Mouse (Mus musculus) liver, embryonic 12.5 days (tissue): ENCODE measurements around the gene Stim1. TPM values are rescaled to one million over a fixed set of nuclear protein-coding genes. Genes with fewer than 3 reads are reported as not detected.

Source experiments
- ATAC-seq: fragments of 200-750 bp; cut with Nextera tagmentation; 2 replicates; pipeline ENCODE4 v1.8.0; 2017; ENCODE audit warnings: moderate number of reproducible peaks, mild to moderate bottlenecking, moderate library complexity
- H3K27ac ChIP-seq: fragments of 300-500 bp; sonication (generic); 2 replicates; pipeline ENCODE4 v1.5.1; 2016; ENCODE audit warnings: mild to moderate bottlenecking
- H3K27me3 ChIP-seq: fragments of 300-500 bp; sonication (generic); replicated peaks from 2 replicates; pipeline ENCODE4 v1.6.1; 2016; ENCODE audit warnings: mild to moderate bottlenecking, moderate library complexity
- H3K36me3 ChIP-seq: fragments of 300-500 bp; sonication (generic); 2 replicates; pipeline ENCODE4 v1.6.1; 2016; ENCODE audit warnings: mild to moderate bottlenecking, moderate library complexity
- H3K4me1 ChIP-seq: fragments of 300-500 bp; sonication (generic); 2 replicates; pipeline ENCODE4 v1.6.1; 2016
- H3K4me2 ChIP-seq: fragments of 300-500 bp; sonication (generic); 2 replicates; pipeline ENCODE4 v1.6.1; 2016; ENCODE audit warnings: mild to moderate bottlenecking, moderate library complexity
- H3K4me3 ChIP-seq: fragments of 300-500 bp; sonication (generic); 2 replicates; pipeline ENCODE4 v1.5.1; 2016; ENCODE audit warnings: mild to moderate bottlenecking, moderate library complexity
- H3K9ac ChIP-seq: fragments of 300-500 bp; sonication (generic); 2 replicates; pipeline ENCODE4 v1.6.1; 2016; ENCODE audit warnings: mild to moderate bottlenecking, moderate library complexity
- H3K9me3 ChIP-seq: fragments of 300-500 bp; sonication (generic); replicated peaks from 2 replicates; pipeline ENCODE4 v1.6.1; 2016; ENCODE audit warnings: mild to moderate bottlenecking, moderate library complexity
- WGBS: fragments of 180-500 bp; shearing (Covaris S2); methylation state at CpG from one replicate; pipeline ENCODE4 v1.1.7; 2016; ENCODE audit not compliant: insufficient replicate concordance; 5-methylcytosine and 5-hydroxymethylcytosine counted together
- polyA plus RNA-seq: library from polyadenylated mRNA; unstranded; fragments of >200 nt; fragmentation: Nextera tagmentation; extraction: Ambion mirVana; gene quantifications from 2 replicates; pipeline ENCODE4 v1.2.1, GENCODE M21; 2016

The Stim1 gene
- 19.5 and 19.9 TPM in 2 replicates for polyA plus RNA-seq

GRCm38 (mm10) chr7:102267601-102268394 lies at the start of gene Stim1:
Gene Stim1 (plus strand): TSS chr7:102267806.
- H3K36me3 ChIP-seq, result no peaks in the 10 kb centered on the region
- H3K9me3 ChIP-seq, result no peaks in the 10 kb centered on the region
- H3K9ac ChIP-seq, result peak within 1 kb of the TSS; percentile 87
- H3K27me3 ChIP-seq, result no peaks in the 10 kb centered on the region
- peak within 1 kb of the TSS; percentile 93 for H3K27ac ChIP-seq
- peak within 1 kb of the TSS; percentile 93 for H3K4me2 ChIP-seq
- WGBS, result under 1% methylated on average over 45 of the region's 73 CpGs
- H3K4me1 ChIP-seq, result peaks cover 65% of the 10 kb centered on the region
- ATAC-seq, result peak; percentile 92
- H3K4me3 ChIP-seq, result peak within 1 kb of the TSS; percentile 82

GRCm38 (mm10) chr7:102221899-102222298 lies 45.7 kb upstream of the Stim1 start:
- no peak for ATAC-seq
- H3K9ac ChIP-seq, result no peak overlapping the region
- H3K4me3 ChIP-seq, result peak overlapping the region; percentile 69
- H3K27ac ChIP-seq, result no peak overlapping the region
- H3K4me2 ChIP-seq, result peak overlapping the region; percentile 93
- H3K36me3 ChIP-seq, result 0 out of 2 replicates have a peak, but pooled peaks cover 4% of the 10 kb centered on the region
- peaks cover 28% of the 10 kb centered on the region for H3K4me1 ChIP-seq
- H3K27me3 ChIP-seq, result no peaks in the 10 kb centered on the region
- no peaks in the 10 kb centered on the region for H3K9me3 ChIP-seq
- 37% methylated on average over 1 of the region's 1 CpGs for WGBS

GRCm38 (mm10) chr7:102222336-102222735 lies 45.3 kb upstream of the Stim1 start:
- peak; percentile 49; the same call in 1 of the 2 replicates for ATAC-seq
- 0 out of 2 replicates have a peak, but pooled peaks cover 4% of the 10 kb centered on the region for H3K36me3 ChIP-seq
- H3K27me3 ChIP-seq, result no peaks in the 10 kb centered on the region
- peak overlapping the region; percentile 93 for H3K4me2 ChIP-seq
- H3K9ac ChIP-seq, result peak overlapping the region; percentile 72
- peak overlapping the region; percentile 53; the same call in 1 of the 2 replicates for H3K27ac ChIP-seq
- under 1% methylated on average over 10 of the region's 13 CpGs for WGBS
- H3K9me3 ChIP-seq, result no peaks in the 10 kb centered on the region
- H3K4me1 ChIP-seq, result peaks cover 28% of the 10 kb centered on the region
- peak overlapping the region; percentile 69 for H3K4me3 ChIP-seq

GRCm38 (mm10) chr7:102222830-102223556 lies 44.6 kb upstream of the Stim1 start:
- peak overlapping the region; percentile 72 for H3K9ac ChIP-seq
- peak overlapping the region; percentile 53 for H3K27ac ChIP-seq
- H3K36me3 ChIP-seq, result peaks cover 4% of the 10 kb centered on the region; the same call in 1 of the 2 replicates
- no peaks in the 10 kb centered on the region for H3K27me3 ChIP-seq
- WGBS, result 3% methylated on average over 31 of the region's 31 CpGs
- H3K4me2 ChIP-seq, result peak overlapping the region; percentile 93
- no peaks in the 10 kb centered on the region for H3K9me3 ChIP-seq
- peak overlapping the region; percentile 69 for H3K4me3 ChIP-seq
- peaks cover 28% of the 10 kb centered on the region for H3K4me1 ChIP-seq
- ATAC-seq, result peak; percentile 78

GRCm38 (mm10) chr7:102223883-102224738 lies 43.5 kb upstream of the Stim1 start:
- no peak overlapping the region for H3K4me3 ChIP-seq
- peaks cover 11% of the 10 kb centered on the region for H3K36me3 ChIP-seq
- H3K27ac ChIP-seq, result no peak overlapping the region
- 0 out of 2 replicates have a peak overlapping the region, but pooled peaks have one; percentile 93 for H3K4me2 ChIP-seq
- H3K27me3 ChIP-seq, result no peaks in the 10 kb centered on the region
- H3K4me1 ChIP-seq, result peaks cover 28% of the 10 kb centered on the region
- H3K9ac ChIP-seq, result no peak overlapping the region
- 70% methylated on average over 5 of the region's 5 CpGs for WGBS
- ATAC-seq, result no peak
- H3K9me3 ChIP-seq, result no peaks in the 10 kb centered on the region

GRCm38 (mm10) chr7:102226051-102226450 lies 41.6 kb upstream of the Stim1 start:
- no peak overlapping the region for H3K27ac ChIP-seq
- no peaks in the 10 kb centered on the region for H3K27me3 ChIP-seq
- H3K4me2 ChIP-seq, result no peak overlapping the region
- no peak overlapping the region for H3K4me3 ChIP-seq
- no peaks in the 10 kb centered on the region for H3K9me3 ChIP-seq
- ATAC-seq, result no peak
- no peak overlapping the region for H3K9ac ChIP-seq
- H3K4me1 ChIP-seq, result peaks cover 28% of the 10 kb centered on the region
- peaks cover 15% of the 10 kb centered on the region for H3K36me3 ChIP-seq
- WGBS, result 80% methylated on average over 6 of the region's 6 CpGs

GRCm38 (mm10) chr7:102228049-102228670 lies 39.4 kb upstream of the Stim1 start:
- no peak for ATAC-seq
- Histone ChIP-seq H3K27ac (no peak overlapping the region), H3K4me3 (no peak overlapping the region), H3K4me1 (peaks cover 19% of the 10 kb centered on the region), H3K27me3 (no peaks in the 10 kb centered on the region), H3K9me3 (no peaks in the 10 kb centered on the region), H3K9ac (no peak overlapping the region; the same call in 1 of the 2 replicates), H3K4me2 (no peak overlapping the region), H3K36me3 (peaks cover 15% of the 10 kb centered on the region)
- WGBS, result 79% methylated on average over 4 of the region's 4 CpGs

GRCm38 (mm10) chr7:102229814-102230213 lies 37.8 kb upstream of the Stim1 start:
- Histone ChIP-seq H3K4me3 (no peak overlapping the region), H3K4me1 (peaks cover 10% of the 10 kb centered on the region), H3K4me2 (no peak overlapping the region), H3K27ac (no peak overlapping the region), H3K9ac (no peak overlapping the region), H3K9me3 (no peaks in the 10 kb centered on the region), H3K27me3 (no peaks in the 10 kb centered on the region), H3K36me3 (peaks cover 15% of the 10 kb centered on the region)
- no peak for ATAC-seq
- 77% methylated on average over 6 of the region's 6 CpGs for WGBS

GRCm38 (mm10) chr7:102233059-102233458 lies 34.5 kb upstream of the Stim1 start:
- H3K9ac ChIP-seq, result no peak overlapping the region
- no peak for ATAC-seq

GRCm38 (mm10) chr7:102238686-102239286 lies 28.8 kb upstream of the Stim1 start:
- Histone ChIP-seq H3K9me3 (no peaks in the 10 kb centered on the region), H3K9ac (no peak overlapping the region), H3K27me3 (no peaks in the 10 kb centered on the region), H3K4me3 (no peak overlapping the region), H3K4me2 (no peak overlapping the region), H3K36me3 (peaks cover 83% of the 10 kb centered on the region), H3K27ac (no peak overlapping the region), H3K4me1 (peaks cover 30% of the 10 kb centered on the region)
- 84% methylated on average over 8 of the region's 8 CpGs for WGBS
- ATAC-seq, result no peak

More at GRCm38 (mm10) chr7:102233059-102233458, 34.5 kb upstream of the Stim1 start:
- Histone ChIP-seq H3K36me3 (peaks cover 42% of the 10 kb centered on the region), H3K27ac (no peak overlapping the region), H3K9me3 (no peaks in the 10 kb centered on the region), H3K4me3 (no peak overlapping the region), H3K4me2 (no peak overlapping the region), H3K4me1 (peaks cover 6% of the 10 kb centered on the region), H3K27me3 (no peaks in the 10 kb centered on the region)
- 53% methylated on average over 4 of the region's 4 CpGs for WGBS

GRCm38 (mm10) chr7:102239591-102239990 lies 28.0 kb upstream of the Stim1 start:
- Histone ChIP-seq H3K36me3 (peaks cover 89% of the 10 kb centered on the region), H3K4me2 (no peak overlapping the region)

More at GRCm38 (mm10) chr7:102239591-102239990, 28.0 kb upstream of the Stim1 start:
- no peaks in the 10 kb centered on the region for H3K9me3 ChIP-seq
- no peaks in the 10 kb centered on the region for H3K27me3 ChIP-seq
- H3K4me1 ChIP-seq, result peaks cover 38% of the 10 kb centered on the region
- no peak for ATAC-seq
- no peak overlapping the region for H3K27ac ChIP-seq
- H3K9ac ChIP-seq, result no peak overlapping the region
- H3K4me3 ChIP-seq, result no peak overlapping the region
- WGBS, result 84% methylated on average over 16 of the region's 16 CpGs
